Mouse (Mus musculus): ENCODE data around the gene Pcx.
"Not testable (repeated sequence)": the region's sequence is repeated elsewhere in the genome, so short reads cannot be mapped to it uniquely, and the experiment has no call there.

GRCm38 (mm10) chr19:4586783-4587182, 76.5 kb downstream of the Pcx start:
- TF ChIP-seq CTCF, EP300 (IDR thresholded peaks at IDR 0.05; ENCODE audit: low read depth): not testable (repeated sequence)

Measured in liver, embryonic 14.5 days (tissue).